Mouse (Mus musculus): Measurements from ENCODE around the gene Chst14. TPM values are rescaled to one million over a fixed set of nuclear protein-coding genes. Genes with fewer than 3 reads are reported as not detected.

Gene Chst14
- polyA plus RNA-seq, 1 experiment from 2014 or later, result 7.1 TPM

DNA sequence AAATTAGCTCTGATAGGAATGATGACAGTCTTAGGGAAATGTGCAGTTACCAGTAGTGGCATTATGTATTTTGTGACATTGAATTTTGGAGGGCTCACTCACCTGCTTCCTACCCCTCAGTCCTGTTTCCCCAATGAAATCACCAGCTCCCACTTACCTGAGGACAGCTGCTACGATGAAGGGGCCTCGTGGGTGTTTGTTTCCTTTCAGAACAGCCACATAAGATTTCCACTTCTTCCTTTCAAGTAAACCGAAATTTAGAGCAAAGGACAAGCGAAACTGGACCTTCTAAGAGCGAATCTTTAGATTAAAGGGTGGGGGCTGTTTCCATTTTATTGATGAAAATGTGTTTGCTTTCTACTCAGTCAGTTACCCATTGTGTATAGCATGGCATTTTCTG lies 45.8 kb downstream of the Chst14 start:
- 84% methylated on average over 5 of the region's 5 CpGs for WGBS
- no peak overlapping the region for H3K4me3 ChIP-seq (ENCODE audit: low read depth, low read length)

DNA sequence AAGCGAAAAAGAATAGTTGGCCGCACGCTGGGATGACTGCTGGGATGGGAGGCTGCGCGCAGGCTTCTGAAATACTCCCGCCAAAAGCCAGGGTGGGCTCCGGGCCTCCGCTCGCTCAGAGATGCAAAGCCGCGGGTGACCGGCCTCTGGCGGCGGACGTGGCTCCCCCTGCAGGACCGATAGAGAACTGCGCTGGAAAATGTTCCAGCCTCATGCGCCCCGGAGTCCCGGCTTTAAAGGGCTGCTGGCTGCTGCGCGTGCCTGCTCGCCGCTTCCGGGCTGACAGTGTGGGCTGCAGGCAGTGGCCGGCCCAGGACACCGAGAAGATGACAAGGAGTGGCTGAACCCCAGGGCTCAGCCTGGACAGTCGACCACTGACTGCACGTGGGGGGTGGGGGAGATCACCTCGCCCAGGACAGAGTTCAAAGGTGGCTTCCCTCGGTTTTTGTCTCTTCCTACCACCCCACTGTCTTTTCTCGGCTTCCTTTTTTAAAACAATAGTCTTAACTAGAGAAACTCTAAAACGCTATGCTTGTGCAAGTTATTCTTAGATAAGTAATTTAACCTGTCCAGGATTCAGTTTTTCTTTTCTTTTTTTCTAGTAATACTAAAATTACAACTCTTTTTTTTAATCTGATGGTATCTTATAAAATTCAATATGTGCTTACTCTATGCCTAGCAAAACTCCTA lies 46.5 kb downstream of the Chst14 start:
- H3K36me3 ChIP-seq (ENCODE audit: control insufficient read depth, insufficient read depth, low read length), result no peaks in the 10 kb centered on the region
- H3K27me3 ChIP-seq (replicated peaks; ENCODE audit: control insufficient read depth, insufficient read depth, low read length), result peaks cover 33% of the 10 kb centered on the region
- H3K27ac ChIP-seq (ENCODE audit: low read depth, low read length), result no peak overlapping the region
- H3K4me3 ChIP-seq (ENCODE audit: low read depth, low read length), result peak overlapping the region; percentile 31
- 0 out of 2 replicates have a peak, but pooled peaks cover 10% of the 10 kb centered on the region for H3K4me1 ChIP-seq (ENCODE audit: control insufficient read depth, insufficient read depth, low read length)
- H3K9me3 ChIP-seq (replicated peaks; ENCODE audit: control insufficient read depth, low read length), result no peaks in the 10 kb centered on the region
- peak overlapping the region; percentile 54; the same call in 1 of the 2 replicates for H3K9ac ChIP-seq (ENCODE audit: low read length)
- ATAC-seq, result peak; percentile 74
- under 1% methylated on average over 33 of the region's 33 CpGs for WGBS
- peak; percentile 88 for DNase-seq (ENCODE audit: low spot score)
- H3K4me2 ChIP-seq (ENCODE audit: low read length), result peak overlapping the region; percentile 66

More for the DNA sequence above, 45.8 kb downstream of the Chst14 start:
- ATAC-seq (no peak), DNase-seq (ENCODE audit: low spot score) (no peak)
- Histone ChIP-seq H3K36me3 (ENCODE audit: control insufficient read depth, insufficient read depth, low read length) (no peaks in the 10 kb centered on the region), H3K9ac (ENCODE audit: low read length) (no peak overlapping the region), H3K27ac (ENCODE audit: low read depth, low read length) (no peak overlapping the region), H3K4me2 (ENCODE audit: low read length) (peak overlapping the region; percentile 66; the same call in 1 of the 2 replicates), H3K27me3 (replicated peaks; ENCODE audit: control insufficient read depth, insufficient read depth, low read length) (peaks cover 28% of the 10 kb centered on the region), H3K9me3 (replicated peaks; ENCODE audit: control insufficient read depth, low read length) (no peaks in the 10 kb centered on the region), H3K4me1 (ENCODE audit: control insufficient read depth, insufficient read depth, low read length) (0 out of 2 replicates have a peak, but pooled peaks cover 10% of the 10 kb centered on the region)

DNA sequence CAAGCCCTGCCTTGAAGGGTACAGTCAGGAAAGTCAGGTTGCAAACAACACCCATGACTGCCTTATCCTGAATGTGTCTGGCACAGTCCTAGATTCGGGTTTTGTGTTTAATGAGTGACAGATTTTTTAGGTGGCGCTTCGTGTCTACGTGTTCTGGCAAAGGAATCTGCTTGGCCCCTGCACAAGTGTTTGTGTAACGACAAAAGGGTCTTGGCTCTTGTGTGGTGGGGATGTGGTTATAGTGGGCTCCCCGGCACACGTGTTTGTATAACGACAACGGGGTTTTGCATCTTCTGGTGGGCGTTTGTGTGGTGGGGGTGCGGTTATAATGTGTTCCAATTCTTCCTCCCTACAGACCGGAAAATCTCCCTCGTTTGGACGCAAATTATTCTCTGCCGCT lies 49.6 kb downstream of the Chst14 start:
- Histone ChIP-seq H3K36me3 (ENCODE audit: control insufficient read depth, insufficient read depth, low read length) (no peaks in the 10 kb centered on the region), H3K4me3 (ENCODE audit: low read depth, low read length) (peak overlapping the region; percentile 53), H3K4me2 (ENCODE audit: low read length) (peak overlapping the region; percentile 89), H3K27ac (ENCODE audit: low read depth, low read length) (no peak overlapping the region), H3K27me3 (replicated peaks; ENCODE audit: control insufficient read depth, insufficient read depth, low read length) (peaks cover 33% of the 10 kb centered on the region), H3K9me3 (replicated peaks; ENCODE audit: control insufficient read depth, low read length) (no peaks in the 10 kb centered on the region), H3K9ac (ENCODE audit: low read length) (peak overlapping the region; percentile 74), H3K4me1 (ENCODE audit: control insufficient read depth, insufficient read depth, low read length) (0 out of 2 replicates have a peak, but pooled peaks cover 10% of the 10 kb centered on the region)
- DNase-seq (ENCODE audit: low spot score) (peak; percentile 58), ATAC-seq (peak; percentile 8; the same call in 1 of the 2 replicates)
- whole genome bisulfite sequencing, result 2% methylated on average over 15 of the region's 15 CpGs

DNA sequence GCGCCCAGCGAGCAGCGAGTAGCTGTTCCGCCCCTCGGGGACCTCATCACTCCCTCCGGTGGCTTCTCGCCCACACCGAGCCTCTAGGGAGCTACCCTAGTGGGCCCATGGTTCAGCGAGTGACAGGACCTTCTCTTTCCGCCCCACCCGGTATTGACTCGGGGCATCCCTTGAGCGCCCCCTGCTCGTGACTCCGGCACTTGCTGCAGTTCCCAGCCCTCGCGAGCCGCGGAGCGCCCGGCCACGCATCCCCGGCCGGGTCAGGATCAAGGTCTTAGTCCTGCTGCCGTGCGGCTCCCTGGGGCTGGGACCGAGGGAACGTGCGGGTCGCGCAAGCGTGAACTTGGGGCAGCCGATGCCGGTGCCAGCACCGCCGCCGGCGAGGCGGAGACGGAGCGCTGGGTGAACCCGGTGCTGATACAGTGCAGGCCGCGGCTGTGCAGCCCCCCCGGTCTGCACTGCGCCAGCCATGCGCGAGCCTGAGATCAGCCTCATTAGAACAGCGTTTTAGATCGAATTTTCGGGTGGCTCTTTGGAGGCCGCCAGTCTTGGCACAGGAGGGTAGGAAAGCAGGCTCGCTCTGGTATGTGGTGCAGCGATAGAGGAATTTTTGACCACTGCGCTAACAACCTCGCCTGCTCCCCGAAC lies 50.1 kb downstream of the Chst14 start:
- Histone ChIP-seq H3K36me3 (ENCODE audit: control insufficient read depth, insufficient read depth, low read length) (no peaks in the 10 kb centered on the region), H3K4me1 (ENCODE audit: control insufficient read depth, insufficient read depth, low read length) (0 out of 2 replicates have a peak, but pooled peaks cover 10% of the 10 kb centered on the region), H3K4me3 (ENCODE audit: low read depth, low read length) (peak overlapping the region; percentile 53), H3K27ac (ENCODE audit: low read depth, low read length) (no peak overlapping the region), H3K9me3 (replicated peaks; ENCODE audit: control insufficient read depth, low read length) (no peaks in the 10 kb centered on the region), H3K9ac (ENCODE audit: low read length) (peak overlapping the region; percentile 74), H3K27me3 (replicated peaks; ENCODE audit: control insufficient read depth, insufficient read depth, low read length) (peaks cover 33% of the 10 kb centered on the region), H3K4me2 (ENCODE audit: low read length) (peak overlapping the region; percentile 89)
- peak; percentile 87 for ATAC-seq
- DNase-seq (ENCODE audit: low spot score), result peak; percentile 84
- 1% methylated on average over 57 of the region's 57 CpGs for WGBS

DNA sequence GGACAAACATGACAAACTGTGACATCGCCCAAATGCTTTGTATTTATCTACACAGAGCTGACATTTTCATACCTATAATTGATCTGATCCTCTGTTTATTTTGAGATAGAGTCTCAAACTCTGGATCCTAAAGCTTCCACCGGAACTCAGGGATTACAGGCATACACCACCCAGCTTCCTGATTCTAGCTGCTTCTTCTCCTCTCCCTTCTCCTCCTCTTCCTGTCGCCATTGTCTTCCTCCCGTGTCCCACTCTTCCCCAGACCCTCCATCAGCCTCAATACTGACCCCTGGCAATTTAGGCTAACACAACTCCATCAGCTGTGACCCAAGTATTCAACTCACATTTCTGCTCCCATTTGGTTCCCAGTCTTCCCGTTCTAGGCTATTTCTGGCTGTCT lies 50.6 kb downstream of the Chst14 start:
- ATAC-seq (no peak), DNase-seq (ENCODE audit: low spot score) (no peak)
- H3K9me3 ChIP-seq (replicated peaks; ENCODE audit: control insufficient read depth, low read length), result no peaks in the 10 kb centered on the region
- H3K9ac ChIP-seq (ENCODE audit: low read length), result peak overlapping the region; percentile 74; the same call in 1 of the 2 replicates
- H3K27ac ChIP-seq (ENCODE audit: low read depth, low read length), result no peak overlapping the region
- peaks cover 33% of the 10 kb centered on the region for H3K27me3 ChIP-seq (replicated peaks; ENCODE audit: control insufficient read depth, insufficient read depth, low read length)
- 0 out of 2 replicates have a peak, but pooled peaks cover 10% of the 10 kb centered on the region for H3K4me1 ChIP-seq (ENCODE audit: control insufficient read depth, insufficient read depth, low read length)
- H3K4me2 ChIP-seq (ENCODE audit: low read length), result peak overlapping the region; percentile 89
- peak overlapping the region; percentile 53 for H3K4me3 ChIP-seq (ENCODE audit: low read depth, low read length)
- H3K36me3 ChIP-seq (ENCODE audit: control insufficient read depth, insufficient read depth, low read length), result no peaks in the 10 kb centered on the region
- WGBS, result 20% methylated on average over 5 of the region's 5 CpGs

DNA sequence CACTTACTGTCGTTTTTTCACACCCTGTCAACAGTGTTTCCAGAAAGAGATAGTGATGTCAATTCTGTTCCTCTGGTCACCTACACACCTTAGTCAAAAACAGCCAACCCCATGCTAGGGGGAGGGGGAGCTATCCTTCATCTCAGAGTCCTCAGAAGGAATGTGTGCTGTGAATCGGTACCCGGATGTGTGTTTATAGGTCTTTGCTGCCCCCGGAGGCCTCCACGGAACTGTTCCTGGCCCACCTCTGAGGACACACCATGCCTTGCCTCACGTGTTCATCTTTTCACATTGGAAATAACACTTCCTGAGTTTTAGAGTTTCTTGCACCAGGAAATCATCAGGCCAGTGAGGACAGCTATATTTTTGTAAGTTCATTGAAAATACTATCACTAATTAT lies 51.8 kb downstream of the Chst14 start:
- peaks cover 33% of the 10 kb centered on the region for H3K27me3 ChIP-seq (replicated peaks; ENCODE audit: control insufficient read depth, insufficient read depth, low read length)
- ATAC-seq (no peak), DNase-seq (ENCODE audit: low spot score) (peak; percentile 22)
- no peaks in the 10 kb centered on the region for H3K9me3 ChIP-seq (replicated peaks; ENCODE audit: control insufficient read depth, low read length)
- H3K27ac ChIP-seq (ENCODE audit: low read depth, low read length), result no peak overlapping the region
- WGBS, result 21% methylated on average over 6 of the region's 6 CpGs
- no peaks in the 10 kb centered on the region for H3K36me3 ChIP-seq (ENCODE audit: control insufficient read depth, insufficient read depth, low read length)
- 0 out of 2 replicates have a peak, but pooled peaks cover 10% of the 10 kb centered on the region for H3K4me1 ChIP-seq (ENCODE audit: control insufficient read depth, insufficient read depth, low read length)
- no peak overlapping the region for H3K4me2 ChIP-seq (ENCODE audit: low read length)
- H3K9ac ChIP-seq (ENCODE audit: low read length), result no peak overlapping the region
- H3K4me3 ChIP-seq (ENCODE audit: low read depth, low read length), result no peak overlapping the region

Other genes starting within 250 kb of the Chst14 start
- gene Ankrd63, start 222.5 kb upstream of the Chst14 start, polyA plus RNA-seq (2014; fragmentation: Nextera tagmentation; extraction: Ambion mirVana), result 0.28 and 0.41 TPM in 2 replicates
- gene Plcb2, start 198.1 kb upstream of the Chst14 start, polyA plus RNA-seq (2014; fragmentation: Nextera tagmentation; extraction: Ambion mirVana), result 0.48 and 0.57 TPM in 2 replicates
- gene Inafm2, start 180.7 kb upstream of the Chst14 start, polyA plus RNA-seq (2014; fragmentation: Nextera tagmentation; extraction: Ambion mirVana), result 32.1 and 33.7 TPM in 2 replicates
- 1.0 and 1.2 TPM in 2 replicates for gene Ccdc9b, start 163.8 kb upstream of the Chst14 start, polyA plus RNA-seq (2014; fragmentation: Nextera tagmentation; extraction: Ambion mirVana)
- not detected in 2 replicates for gene Phgr1, start 153.7 kb upstream of the Chst14 start, polyA plus RNA-seq (2014; fragmentation: Nextera tagmentation; extraction: Ambion mirVana)
- 18.0 and 24.5 TPM in 2 replicates for gene Disp2, start 146.8 kb upstream of the Chst14 start, polyA plus RNA-seq (2014; fragmentation: Nextera tagmentation; extraction: Ambion mirVana)
- 66.2 and 84.2 TPM in 2 replicates for gene Knstrn, start 112.5 kb upstream of the Chst14 start, polyA plus RNA-seq (2014; fragmentation: Nextera tagmentation; extraction: Ambion mirVana)
- 39.6 and 45.1 TPM in 2 replicates for gene Ivd, start 64.5 kb upstream of the Chst14 start, polyA plus RNA-seq (2014; fragmentation: Nextera tagmentation; extraction: Ambion mirVana)
- 2.0 and 2.1 TPM in 2 replicates for gene Bahd1, start 26.1 kb upstream of the Chst14 start, polyA plus RNA-seq (2014; fragmentation: Nextera tagmentation; extraction: Ambion mirVana)
- 39.4 and 41.6 TPM in 2 replicates for gene Ccdc32, start 102.9 kb downstream of the Chst14 start, polyA plus RNA-seq (2014; fragmentation: Nextera tagmentation; extraction: Ambion mirVana)
- 4.2 and 4.6 TPM in 2 replicates for gene Rpusd2, start 108.3 kb downstream of the Chst14 start, polyA plus RNA-seq (2014; fragmentation: Nextera tagmentation; extraction: Ambion mirVana)
- gene Knl1, start 120.6 kb downstream of the Chst14 start, polyA plus RNA-seq (2014; fragmentation: Nextera tagmentation; extraction: Ambion mirVana), result 21.1 and 25.2 TPM in 2 replicates
- gene Rad51, start 186.3 kb downstream of the Chst14 start, polyA plus RNA-seq (2014; fragmentation: Nextera tagmentation; extraction: Ambion mirVana), result 20.9 and 29.9 TPM in 2 replicates
- 43.5 and 53.7 TPM in 2 replicates for gene Rmdn3, start 230.5 kb downstream of the Chst14 start, polyA plus RNA-seq (2014; fragmentation: Nextera tagmentation; extraction: Ambion mirVana)
- 1.7 and 2.5 TPM in 2 replicates for gene Gchfr, start 241.3 kb downstream of the Chst14 start, polyA plus RNA-seq (2014; fragmentation: Nextera tagmentation; extraction: Ambion mirVana)
- gene Gm14137, start 248.0 kb downstream of the Chst14 start, polyA plus RNA-seq (2014; fragmentation: Nextera tagmentation; extraction: Ambion mirVana), result 0.31 and 0.48 TPM in 2 replicates

All from forebrain, embryonic 14.5 days (tissue).